Mouse (Mus musculus) heart, postnatal 0 days (tissue): ENCODE measurements around the gene Itfg1. TPM values are rescaled to one million over a fixed set of nuclear protein-coding genes. Genes with fewer than 3 reads are reported as not detected.
"Not testable (repeated sequence)": the region's sequence is repeated elsewhere in the genome, so short reads cannot be mapped to it uniquely, and the experiment has no call there.

Experiments
- ATAC-seq: fragments of 200-750 bp; cut with Nextera tagmentation; 2 replicates; pipeline ENCODE4 v1.8.0; 2017; ENCODE audit warnings: low read depth, moderate number of reproducible peaks, moderate library complexity; ENCODE audit not compliant: insufficient read depth
- DNase-seq: peaks from one replicate; pipeline ENCODE4 v3.0.0-alpha.2; 2016; ENCODE audit warnings: low spot score
- H3K27ac ChIP-seq: fragments of 300-500 bp; sonication (generic); 2 replicates; pipeline ENCODE4 v1.5.1; 2014; ENCODE audit warnings: low read depth, mild to moderate bottlenecking
- H3K27me3 ChIP-seq: fragments of 300-500 bp; sonication (generic); 2 replicates; pipeline ENCODE4 v1.6.1; 2014; ENCODE audit warnings: low read length, mixed read lengths; ENCODE audit not compliant: control insufficient read depth, insufficient read depth
- H3K36me3 ChIP-seq: fragments of 300-500 bp; sonication (generic); replicated peaks from 2 replicates; pipeline ENCODE4 v1.6.1; 2014; ENCODE audit warnings: low read length, mixed read lengths; ENCODE audit not compliant: control insufficient read depth, insufficient read depth
- H3K4me1 ChIP-seq: fragments of 300-500 bp; sonication (generic); 2 replicates; pipeline ENCODE4 v1.6.1; 2014; ENCODE audit warnings: antibody characterized with exemption; ENCODE audit not compliant: control insufficient read depth, insufficient read depth
- H3K4me2 ChIP-seq: fragments of 300-500 bp; sonication (generic); 2 replicates; pipeline ENCODE4 v1.6.1; 2014; ENCODE audit warnings: low read depth, mild to moderate bottlenecking, low read length, moderate library complexity
- H3K4me3 ChIP-seq: fragments of 300-500 bp; sonication (generic); 2 replicates; pipeline ENCODE4 v1.5.1; 2014; ENCODE audit warnings: low read depth, low read length
- H3K9ac ChIP-seq: fragments of 300-500 bp; sonication (generic); replicated peaks from 2 replicates; pipeline ENCODE4 v1.6.1; 2014; ENCODE audit warnings: low read depth, low read length, mixed read lengths
- H3K9me3 ChIP-seq: fragments of 300-500 bp; sonication (generic); replicated peaks from 2 replicates; pipeline ENCODE4 v1.6.1; 2016; ENCODE audit warnings: low read length; ENCODE audit not compliant: control insufficient read depth
- CTCF ChIP-seq: IDR thresholded peaks from 2 replicates; pipeline ENCODE4 v1.5.1; 2016; ENCODE audit warnings: antibody characterized with exemption, control low read depth, low read depth
- EP300 ChIP-seq: IDR thresholded peaks from 2 replicates; pipeline ENCODE4 v1.6.1; 2016; ENCODE audit warnings: antibody characterized with exemption, low read depth
- WGBS: fragments of 180-500 bp; shearing (Covaris S2); extraction: QIAGEN DNeasy Blood & Tissue Kit; methylation state at CpG from one replicate; pipeline ENCODE4 v1.1.7; 2014; 5-methylcytosine and 5-hydroxymethylcytosine counted together
- polyA plus RNA-seq: library from polyadenylated mRNA; unstranded; fragments of >200 nt; fragmentation: Nextera tagmentation; extraction: Ambion mirVana; gene quantifications from 2 replicates; pipeline ENCODE4 v1.2.1, GENCODE M21; 2015
- total RNA-seq: library from RNA; depleted of rRNA; stranded (reverse); fragments of >200 nt; gene quantifications from 2 replicates; pipeline ENCODE4 v1.2.3, GENCODE M21; 2014; ENCODE audit warnings: low replicate concordance

The Itfg1 gene
- total and polyA plus RNA-seq, 2 experiments from 2014 or later, result 53.8 to 60.1 TPM

DNA sequence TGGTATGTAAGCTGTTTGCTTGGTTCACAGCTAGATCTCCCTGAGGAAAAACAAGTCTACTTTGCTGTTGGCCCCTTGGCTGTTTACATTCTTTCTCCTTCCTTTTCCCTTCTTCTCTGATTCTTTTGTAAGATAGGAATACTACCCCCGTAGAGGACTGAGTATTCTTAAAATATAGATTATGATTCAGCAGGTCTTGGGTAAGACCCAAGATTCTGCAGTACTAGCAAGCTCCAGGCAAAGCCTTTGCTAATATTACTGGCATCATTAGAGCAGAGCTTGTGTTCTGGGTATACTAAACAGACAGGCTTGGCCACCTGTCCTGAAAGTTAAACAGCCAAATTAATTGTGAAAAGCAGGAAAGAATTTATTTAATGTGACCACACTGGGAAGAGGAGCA is 21.7 kb upstream of the Itfg1 start:
- Histone ChIP-seq H3K4me1 (no peaks in the 10 kb centered on the region), H3K4me2 (no peak overlapping the region), H3K27ac (no peak overlapping the region), H3K9ac (no peak overlapping the region), H3K4me3 (no peak overlapping the region), H3K36me3 (no peaks in the 10 kb centered on the region), H3K9me3 (no peaks in the 10 kb centered on the region), H3K27me3 (no peaks in the 10 kb centered on the region)
- no peak for DNase-seq
- TF ChIP-seq CTCF, result no peak
- no peak for TF ChIP-seq EP300
- WGBS, result 68% methylated on average over 1 of the region's 1 CpGs
- ATAC-seq, result no peak

- no peaks in the 10 kb centered on the region for H3K27me3 ChIP-seq
- no peaks in the 10 kb centered on the region for H3K4me1 ChIP-seq
- TF ChIP-seq CTCF (no peak), EP300 (no peak)
- no peaks in the 10 kb centered on the region for H3K9me3 ChIP-seq
- H3K36me3 ChIP-seq, result no peaks in the 10 kb centered on the region
- no peak overlapping the region for H3K9ac ChIP-seq
- ATAC-seq (no peak), DNase-seq (no peak)
- no peak overlapping the region for H3K4me2 ChIP-seq
- no peak overlapping the region for H3K4me3 ChIP-seq
- WGBS, result 79% methylated on average over 5 of the region's 5 CpGs
- H3K27ac ChIP-seq, result no peak overlapping the region
Measured at GRCm38 (mm10) chr8:85860612-85861011, 19.9 kb upstream of the Itfg1 start.

- H3K27me3 ChIP-seq, H3K4me1 ChIP-seq, H3K4me2 ChIP-seq, ATAC-seq, DNase-seq, H3K9ac ChIP-seq, H3K36me3 ChIP-seq, H3K27ac ChIP-seq, H3K9me3 ChIP-seq, H3K4me3 ChIP-seq: not testable (repeated sequence)
- 46% methylated on average over 11 of the region's 11 CpGs for WGBS
Measured at GRCm38 (mm10) chr8:85857227-85857896, 16.6 kb upstream of the Itfg1 start.

DNA sequence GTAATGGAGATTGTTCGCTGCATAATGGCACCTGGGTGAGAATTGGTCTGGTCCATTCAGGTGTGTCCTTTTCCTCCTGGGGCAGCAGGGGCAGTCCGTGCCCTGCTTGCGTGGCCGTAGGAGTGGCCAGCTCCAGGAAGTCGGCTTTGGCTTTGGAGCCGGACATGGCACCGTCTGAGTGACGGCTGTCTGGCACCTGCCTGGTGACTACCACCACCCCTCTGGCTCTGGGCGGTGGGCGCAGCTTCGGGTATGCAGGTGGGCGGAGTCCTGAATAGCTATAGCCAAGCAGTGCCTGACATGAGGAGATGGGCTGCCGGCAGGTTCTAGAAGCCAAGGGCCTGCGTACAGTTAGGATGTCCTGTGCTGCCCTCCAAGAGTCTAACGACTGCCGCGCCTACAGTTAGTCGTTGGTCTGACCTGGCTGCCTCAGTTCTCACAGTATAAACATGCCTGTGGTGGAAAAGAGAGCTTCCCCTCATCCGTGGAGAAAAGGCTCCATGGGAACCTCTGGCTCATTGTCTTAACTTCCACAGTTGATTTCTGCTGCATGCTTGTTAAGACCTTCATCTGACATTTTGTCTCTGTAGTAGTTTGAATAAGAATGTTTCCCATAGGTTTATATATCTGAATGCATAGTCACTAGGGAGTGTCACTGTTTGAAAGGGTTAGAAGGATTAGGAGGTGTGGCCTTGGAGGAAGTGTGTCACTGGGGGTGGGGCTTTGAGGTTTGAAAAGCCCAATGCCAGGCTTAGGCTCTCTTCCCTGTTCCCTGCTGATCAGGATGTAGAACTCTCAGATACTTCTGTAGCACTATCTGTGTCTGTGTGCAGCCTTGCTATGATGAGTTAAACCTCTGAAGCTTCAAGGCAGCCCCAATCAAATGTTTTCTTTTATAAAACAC is 13.8 kb upstream of the Itfg1 start:
- ATAC-seq, result no peak
- TF ChIP-seq CTCF (no peak), EP300 (no peak)
- Histone ChIP-seq H3K4me3 (no peak overlapping the region), H3K36me3 (0 out of 2 replicates have a peak, but pooled peaks cover 7% of the 10 kb centered on the region), H3K9ac (no peak overlapping the region), H3K27me3 (no peaks in the 10 kb centered on the region), H3K27ac (no peak overlapping the region), H3K4me1 (no peaks in the 10 kb centered on the region), H3K9me3 (no peaks in the 10 kb centered on the region), H3K4me2 (no peak overlapping the region)
- DNase-seq, result no peak
- WGBS, result 84% methylated on average over 19 of the region's 19 CpGs

DNA sequence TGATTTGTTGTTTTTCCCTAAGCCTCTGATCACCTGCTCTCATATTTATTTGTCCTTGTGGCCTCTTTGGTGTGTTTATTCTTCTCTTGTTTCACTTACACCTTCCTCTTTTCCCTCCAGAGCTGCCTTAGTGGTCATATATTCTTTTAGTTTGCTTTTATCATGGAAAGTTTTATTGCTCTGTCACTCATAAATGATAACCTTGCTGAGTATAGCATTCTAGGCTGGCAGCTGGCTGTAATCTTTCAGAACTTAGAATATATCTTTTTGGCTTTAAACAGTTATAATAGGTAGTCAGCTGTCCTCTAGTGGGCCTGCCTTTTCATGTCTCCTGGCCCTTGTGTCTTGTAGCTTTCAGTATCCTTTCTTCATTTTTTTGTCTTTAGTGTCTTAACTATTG is 5.2 kb upstream of the Itfg1 start:
- Histone ChIP-seq H3K36me3 (no peaks in the 10 kb centered on the region), H3K9ac (no peak overlapping the region), H3K4me1 (no peaks in the 10 kb centered on the region; the same call in 1 of the 2 replicates), H3K9me3 (no peaks in the 10 kb centered on the region), H3K4me2 (no peak overlapping the region), H3K4me3 (no peak overlapping the region), H3K27ac (no peak overlapping the region), H3K27me3 (no peaks in the 10 kb centered on the region)
- no peak for DNase-seq
- TF ChIP-seq CTCF (no peak), EP300 (no peak)
- ATAC-seq, result no peak
